Mouse (Mus musculus): ENCODE data around the gene Nckap1. TPM values are rescaled to one million over a fixed set of nuclear protein-coding genes. Genes with fewer than 3 reads are reported as not detected.

Nckap1 gene
- polyA plus RNA-seq (2017; shearing (Covaris generic)) = 21.4 TPM

DNA sequence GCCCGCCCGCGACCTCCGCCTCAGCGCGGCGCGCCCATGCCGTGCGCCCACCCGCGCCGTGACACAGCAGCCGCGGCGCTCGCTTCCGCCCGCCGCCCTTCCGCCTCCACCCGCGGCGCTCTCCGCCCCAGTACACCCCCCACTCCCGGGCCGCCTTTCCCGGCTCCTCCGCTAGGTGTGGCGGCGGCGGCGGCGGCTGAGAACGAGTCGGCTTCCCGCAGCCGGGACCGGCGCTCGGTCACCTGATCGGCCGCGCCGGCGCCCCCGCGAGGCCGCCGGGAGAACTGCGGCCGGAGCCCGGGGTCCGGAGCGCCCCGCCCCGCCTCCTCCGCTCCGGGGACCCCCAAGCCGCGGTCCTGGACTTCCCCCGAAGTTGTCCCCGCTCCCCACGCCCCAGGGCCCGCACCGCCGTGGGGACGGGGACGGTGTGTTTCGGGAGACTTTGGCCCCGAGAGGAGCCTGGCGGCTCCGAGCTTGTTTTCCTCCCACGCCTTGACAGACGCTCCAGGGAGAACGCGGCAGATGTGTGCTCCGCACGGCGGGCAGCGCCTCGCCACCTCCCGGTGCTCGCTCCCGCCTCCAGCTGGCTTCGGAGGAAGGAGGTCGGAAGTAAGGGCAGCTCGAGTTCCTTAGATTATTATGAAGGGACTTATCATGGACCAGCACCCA is at the start of gene Nckap1:
Gene Nckap1 (minus strand): TSS at position 338 of the 669 bp plus-strand sequence.

GRCm38 (mm10) chr2:80616854-80617737 is 35.9 kb upstream of the Nckap1 start, which contains the start of the genes Dusp19 and Nup35:
Gene Dusp19 (plus strand): TSS chr2:80617045.
Gene Nup35 (plus strand): TSS chr2:80617236.

Other genes with a start within 250 kb of the Nckap1 start
- gene Frzb, start 133.8 kb downstream of the Nckap1 start, polyA plus RNA-seq (2017; shearing (Covaris generic)) = not detected
- gene Dusp19, start 35.7 kb upstream of the Nckap1 start, polyA plus RNA-seq (2017; shearing (Covaris generic)) = 6.2 TPM
- 22.6 TPM for gene Nup35, start 35.9 kb upstream of the Nckap1 start, polyA plus RNA-seq (2017; shearing (Covaris generic))

All from effector memory CD4-positive, alpha-beta T cell, adult 5 months (primary cell).